Mouse (Mus musculus): ENCODE results near the gene Zfp978. TPM values are rescaled to one million over a fixed set of nuclear protein-coding genes. Genes with fewer than 3 reads are reported as not detected.
"Not testable (repeated sequence)": the region's sequence is repeated elsewhere in the genome, so short reads cannot be mapped to it uniquely, and the experiment has no call there.

The Zfp978 gene
- polyA plus RNA-seq, 1 experiment from 2014 or later: 0.14 TPM

- H3K27me3 ChIP-seq (ENCODE audit: insufficient read depth, low read length); H3K4me2 ChIP-seq (ENCODE audit: low read length); H3K36me3 ChIP-seq (ENCODE audit: insufficient read depth, low read length); H3K4me3 ChIP-seq (replicated peaks; ENCODE audit: low read depth, low read length); DNase-seq (ENCODE audit: low spot score); H3K9ac ChIP-seq (ENCODE audit: low read depth, low read length); H3K27ac ChIP-seq; H3K4me1 ChIP-seq (replicated peaks; ENCODE audit: insufficient read depth, low read length); ATAC-seq (replicated peaks; ENCODE audit: low FRiP score, low read depth): not testable (repeated sequence)
- WGBS: 90% methylated on average over 18 of the region's 19 CpGs
- peaks cover 22% of the 10 kb centered on the region; the same call in 1 of the 2 replicates for H3K9me3 ChIP-seq (replicated peaks; ENCODE audit: low read length)
Observed at GRCm38 (mm10) chr4:147348906-147349686, 12.0 kb upstream of the Zfp978 start.

DNA sequence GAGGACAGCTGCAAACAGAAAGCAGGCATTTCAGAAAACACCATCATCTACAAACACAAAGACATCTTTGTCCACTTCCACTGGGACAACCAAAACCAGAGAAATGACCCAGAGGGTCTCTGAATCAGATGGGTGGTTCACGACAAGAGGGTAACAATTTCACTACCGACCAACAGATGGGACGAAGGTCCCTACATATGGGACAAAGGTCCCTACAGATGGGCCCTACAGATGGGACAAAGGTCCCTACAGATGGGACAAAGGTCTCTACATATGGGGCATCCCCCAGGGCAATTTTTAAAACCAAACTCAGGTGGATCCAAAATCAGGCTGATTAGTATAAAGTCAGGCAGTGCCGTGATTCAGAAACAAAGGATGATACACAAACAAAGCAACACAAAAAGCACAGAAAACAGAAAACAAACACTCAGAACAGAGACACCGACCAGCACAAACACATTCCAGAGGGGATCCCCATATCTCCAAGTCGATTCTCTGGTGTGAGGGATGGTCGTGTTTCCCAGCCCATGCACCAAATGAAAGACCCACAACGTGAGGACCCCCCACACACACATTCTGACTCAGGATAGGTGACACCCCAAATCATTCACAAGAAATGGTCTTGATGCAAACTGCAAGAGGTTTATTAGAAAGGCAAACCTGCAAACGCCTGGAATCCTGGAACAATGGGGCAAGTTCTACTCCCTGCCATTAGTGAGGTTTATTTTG is 11.3 kb upstream of the Zfp978 start:
- H3K27ac ChIP-seq; H3K4me2 ChIP-seq (ENCODE audit: low read length); H3K4me1 ChIP-seq (replicated peaks; ENCODE audit: insufficient read depth, low read length); H3K36me3 ChIP-seq (ENCODE audit: insufficient read depth, low read length); DNase-seq (ENCODE audit: low spot score); H3K4me3 ChIP-seq (replicated peaks; ENCODE audit: low read depth, low read length); ATAC-seq (replicated peaks; ENCODE audit: low FRiP score, low read depth); H3K9ac ChIP-seq (ENCODE audit: low read depth, low read length); H3K27me3 ChIP-seq (ENCODE audit: insufficient read depth, low read length): not testable (repeated sequence)
- H3K9me3 ChIP-seq (replicated peaks; ENCODE audit: low read length): peaks cover 22% of the 10 kb centered on the region; the same call in 1 of the 2 replicates
- WGBS: 85% methylated on average over 9 of the region's 9 CpGs

DNA sequence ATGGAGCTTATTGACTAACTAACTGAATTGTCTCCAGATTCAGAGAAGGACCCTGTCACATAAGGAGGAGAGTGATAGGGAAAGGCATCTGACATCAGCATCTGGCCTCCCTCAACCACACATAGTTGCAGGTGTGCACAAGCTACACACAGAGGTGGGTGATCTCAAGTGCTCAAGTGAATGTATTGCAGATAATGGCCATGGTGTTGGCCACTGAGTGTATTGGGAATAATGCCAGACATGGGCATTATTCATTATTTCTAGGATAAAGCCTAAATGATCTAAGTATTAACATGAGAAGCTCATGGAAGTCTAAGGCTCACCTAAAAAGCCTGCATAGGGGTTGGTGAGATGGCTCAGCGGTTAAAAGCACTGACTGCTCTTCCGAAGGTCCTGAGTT is 10.6 kb upstream of the Zfp978 start:
- DNase-seq (ENCODE audit: low spot score); H3K36me3 ChIP-seq (ENCODE audit: insufficient read depth, low read length): not testable (repeated sequence)
- peak; percentile 40; the same call in 1 of the 2 replicates for ATAC-seq (replicated peaks; ENCODE audit: low FRiP score, low read depth)

DNA sequence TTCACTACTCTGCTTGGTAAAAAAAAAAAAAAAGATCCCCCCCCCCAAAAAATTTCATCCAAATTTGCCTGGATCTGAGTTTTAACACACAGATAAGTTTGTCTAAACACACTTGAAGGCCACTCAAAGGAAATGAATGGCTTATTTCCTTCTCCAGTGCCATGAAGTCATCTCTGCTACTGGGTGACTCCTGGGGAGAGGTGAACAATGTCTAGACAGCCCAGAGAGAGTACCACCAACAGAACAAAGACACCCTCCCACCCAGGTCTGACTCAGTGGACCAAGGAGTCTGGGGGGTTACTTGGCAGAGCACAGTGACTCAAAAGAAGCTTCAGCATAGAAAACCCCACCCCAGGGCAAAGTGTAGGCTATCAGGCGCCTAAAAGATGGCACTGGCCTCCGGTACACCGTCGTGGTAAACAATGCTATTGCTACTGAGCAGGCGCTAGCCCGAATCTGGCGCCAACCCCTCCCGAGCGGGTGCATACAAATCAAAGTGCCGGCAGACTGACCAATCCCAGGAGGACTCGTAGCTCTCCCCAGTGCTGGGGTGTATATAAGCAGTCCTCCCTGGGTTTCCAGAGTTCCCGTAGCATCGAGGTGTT is 9.6 kb upstream of the Zfp978 start:
- WGBS: 82% methylated on average over 9 of the region's 13 CpGs
- H3K27ac ChIP-seq; ATAC-seq (replicated peaks; ENCODE audit: low FRiP score, low read depth); H3K36me3 ChIP-seq (ENCODE audit: insufficient read depth, low read length); H3K4me2 ChIP-seq (ENCODE audit: low read length); H3K4me1 ChIP-seq (replicated peaks; ENCODE audit: insufficient read depth, low read length); DNase-seq (ENCODE audit: low spot score); H3K27me3 ChIP-seq (ENCODE audit: insufficient read depth, low read length); H3K9ac ChIP-seq (ENCODE audit: low read depth, low read length); H3K4me3 ChIP-seq (replicated peaks; ENCODE audit: low read depth, low read length): not testable (repeated sequence)
- H3K9me3 ChIP-seq (replicated peaks; ENCODE audit: low read length): peaks cover 19% of the 10 kb centered on the region; the same call in 1 of the 2 replicates

More for the DNA sequence above, 10.6 kb upstream of the Zfp978 start:
- H3K9me3 ChIP-seq (replicated peaks; ENCODE audit: low read length): peaks cover 19% of the 10 kb centered on the region; the same call in 1 of the 2 replicates
- 82% methylated on average over 2 of the region's 2 CpGs for WGBS
- not testable (repeated sequence) for H3K4me2 ChIP-seq (ENCODE audit: low read length); H3K9ac ChIP-seq (ENCODE audit: low read depth, low read length); H3K4me3 ChIP-seq (replicated peaks; ENCODE audit: low read depth, low read length); H3K27me3 ChIP-seq (ENCODE audit: insufficient read depth, low read length); H3K27ac ChIP-seq; H3K4me1 ChIP-seq (replicated peaks; ENCODE audit: insufficient read depth, low read length)

DNA sequence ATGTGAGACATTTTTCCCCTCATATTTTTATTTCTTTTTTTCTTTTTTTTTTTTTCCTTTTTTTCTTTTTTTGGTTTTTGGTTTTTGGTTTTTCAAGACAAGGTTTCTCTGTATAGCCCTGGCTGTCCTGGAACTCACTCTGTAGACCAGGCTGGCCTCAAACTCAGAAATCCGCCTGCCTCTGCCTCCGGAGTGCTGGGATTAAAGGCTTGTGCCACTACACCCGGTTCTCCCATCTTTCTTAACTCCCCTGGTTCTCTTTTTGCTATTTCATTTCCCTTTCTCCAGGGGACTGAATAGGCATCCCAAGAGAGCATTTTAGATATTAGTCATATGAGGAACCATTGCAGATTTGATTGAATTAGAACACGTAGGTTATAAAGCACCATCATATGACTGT is 7.5 kb upstream of the Zfp978 start:
- not testable (repeated sequence) for ATAC-seq (replicated peaks; ENCODE audit: low FRiP score, low read depth); H3K27me3 ChIP-seq (ENCODE audit: insufficient read depth, low read length)
- WGBS: 78% methylated on average over 4 of the region's 4 CpGs

DNA sequence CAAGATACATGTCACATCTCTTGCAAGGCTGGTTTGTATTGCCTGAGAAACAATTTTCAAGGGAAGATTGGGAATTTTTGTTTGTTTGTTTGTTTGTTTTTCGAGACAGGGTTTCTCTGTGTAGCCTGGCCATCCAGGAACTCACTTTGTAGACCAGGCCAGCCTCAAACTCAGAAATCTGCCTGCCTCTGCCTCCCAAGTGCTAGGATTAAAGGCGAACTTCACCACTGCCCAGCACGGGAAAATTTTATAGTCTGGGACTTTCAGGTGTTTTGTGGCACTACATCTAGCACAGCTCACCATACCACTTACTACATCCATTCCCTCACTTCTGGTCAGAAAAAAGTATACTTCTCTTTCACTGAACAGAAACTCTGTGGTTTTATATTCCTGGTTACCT is 5.1 kb upstream of the Zfp978 start:
- not testable (repeated sequence) for H3K4me1 ChIP-seq (replicated peaks; ENCODE audit: insufficient read depth, low read length); DNase-seq (ENCODE audit: low spot score); H3K9ac ChIP-seq (ENCODE audit: low read depth, low read length); H3K36me3 ChIP-seq (ENCODE audit: insufficient read depth, low read length); H3K4me2 ChIP-seq (ENCODE audit: low read length); ATAC-seq (replicated peaks; ENCODE audit: low FRiP score, low read depth); H3K27me3 ChIP-seq (ENCODE audit: insufficient read depth, low read length); H3K9me3 ChIP-seq (replicated peaks; ENCODE audit: low read length); H3K27ac ChIP-seq; H3K4me3 ChIP-seq (replicated peaks; ENCODE audit: low read depth, low read length)
- no CpG with 5 or more reads among the region's 3 CpGs for WGBS

More for the DNA sequence above, 7.5 kb upstream of the Zfp978 start:
- not testable (repeated sequence) for H3K4me3 ChIP-seq (replicated peaks; ENCODE audit: low read depth, low read length); H3K4me1 ChIP-seq (replicated peaks; ENCODE audit: insufficient read depth, low read length); H3K27ac ChIP-seq; DNase-seq (ENCODE audit: low spot score); H3K4me2 ChIP-seq (ENCODE audit: low read length); H3K36me3 ChIP-seq (ENCODE audit: insufficient read depth, low read length); H3K9ac ChIP-seq (ENCODE audit: low read depth, low read length)
- H3K9me3 ChIP-seq (replicated peaks; ENCODE audit: low read length): peaks cover 19% of the 10 kb centered on the region; the same call in 1 of the 2 replicates

- not testable (repeated sequence) for H3K27ac ChIP-seq; H3K9ac ChIP-seq (ENCODE audit: low read depth, low read length)
Observed at GRCm38 (mm10) chr4:147357195-147357594, 3.9 kb upstream of the Zfp978 start.

DNA sequence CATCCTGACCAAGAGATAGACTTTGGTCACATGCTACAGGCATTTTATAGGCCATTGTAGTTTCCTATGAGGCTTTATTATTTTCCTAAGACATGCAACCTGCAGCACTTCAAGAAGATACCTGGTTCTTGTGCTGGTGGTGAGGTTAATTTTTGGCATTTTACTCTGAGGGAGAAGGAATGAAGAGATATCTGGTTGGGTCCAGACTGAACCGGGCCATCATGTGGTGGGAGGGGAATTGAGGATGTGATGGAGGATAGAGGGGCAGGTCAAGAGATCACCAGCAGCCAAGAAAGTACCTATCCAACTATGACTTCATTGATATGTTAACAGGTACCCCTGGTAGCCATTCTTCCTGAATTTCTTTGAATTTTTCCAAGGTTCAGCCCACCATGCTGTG is 769 bp downstream of the Zfp978 start:
- H3K4me1 ChIP-seq (replicated peaks; ENCODE audit: insufficient read depth, low read length); H3K27ac ChIP-seq; H3K4me2 ChIP-seq (ENCODE audit: low read length); DNase-seq (ENCODE audit: low spot score); H3K9me3 ChIP-seq (replicated peaks; ENCODE audit: low read length); H3K27me3 ChIP-seq (ENCODE audit: insufficient read depth, low read length); H3K36me3 ChIP-seq (ENCODE audit: insufficient read depth, low read length); H3K9ac ChIP-seq (ENCODE audit: low read depth, low read length); H3K4me3 ChIP-seq (replicated peaks; ENCODE audit: low read depth, low read length); ATAC-seq (replicated peaks; ENCODE audit: low FRiP score, low read depth): not testable (repeated sequence)
- WGBS: no CpG with 5 or more reads among the region's 1 CpGs

More at GRCm38 (mm10) chr4:147357195-147357594, 3.9 kb upstream of the Zfp978 start:
- H3K4me3 ChIP-seq (replicated peaks; ENCODE audit: low read depth, low read length); H3K27me3 ChIP-seq (ENCODE audit: insufficient read depth, low read length); H3K4me1 ChIP-seq (replicated peaks; ENCODE audit: insufficient read depth, low read length); H3K9me3 ChIP-seq (replicated peaks; ENCODE audit: low read length); H3K36me3 ChIP-seq (ENCODE audit: insufficient read depth, low read length); H3K4me2 ChIP-seq (ENCODE audit: low read length); ATAC-seq (replicated peaks; ENCODE audit: low FRiP score, low read depth); DNase-seq (ENCODE audit: low spot score): not testable (repeated sequence)
- WGBS: no CpG with 5 or more reads among the region's 2 CpGs

DNA sequence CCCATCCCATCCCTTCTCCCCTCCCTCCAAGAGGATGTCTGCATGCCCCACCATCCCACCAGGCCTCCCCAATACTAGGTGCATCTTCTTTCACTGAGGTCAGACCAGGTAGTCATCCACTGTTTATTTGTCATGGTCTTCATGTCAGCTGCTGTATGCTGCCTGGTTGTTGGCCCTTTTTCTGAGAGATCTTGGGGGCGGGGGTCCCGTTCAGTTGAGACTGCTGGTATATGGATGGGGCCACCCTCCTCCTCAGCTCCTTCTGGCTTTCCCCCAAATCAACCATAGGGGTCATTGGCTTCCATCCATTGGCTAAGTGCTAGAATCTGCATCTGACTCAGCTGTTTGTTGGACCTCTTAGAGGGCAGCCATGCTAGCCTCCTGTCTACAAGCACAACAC is 8.5 kb downstream of the Zfp978 start:
- H3K9me3 ChIP-seq (replicated peaks; ENCODE audit: low read length); H3K9ac ChIP-seq (ENCODE audit: low read depth, low read length); H3K36me3 ChIP-seq (ENCODE audit: insufficient read depth, low read length); DNase-seq (ENCODE audit: low spot score); H3K27me3 ChIP-seq (ENCODE audit: insufficient read depth, low read length); H3K4me2 ChIP-seq (ENCODE audit: low read length); H3K4me3 ChIP-seq (replicated peaks; ENCODE audit: low read depth, low read length); H3K4me1 ChIP-seq (replicated peaks; ENCODE audit: insufficient read depth, low read length); H3K27ac ChIP-seq: not testable (repeated sequence)
- ATAC-seq (replicated peaks; ENCODE audit: low FRiP score, low read depth): peak; percentile 81
- no CpG with 5 or more reads among the region's 2 CpGs for WGBS

Measured in kidney, postnatal 0 days (tissue).